Mouse (Mus musculus) forebrain, embryonic 11.5 days (tissue): ENCODE data around the gene Hnf4a. TPM values are rescaled to one million over a fixed set of nuclear protein-coding genes. Genes with fewer than 3 reads are reported as not detected.
A peak's percentile ranks its signal among the peaks of the same experiment; 100 is the strongest.

Source experiments
- ATAC-seq: fragments of 200-750 bp; cut with Nextera tagmentation; replicated peaks from 2 replicates; pipeline ENCODE4 v1.8.0; 2017; ENCODE audit warnings: moderate TSS enrichment; ENCODE audit not compliant: low FRiP score
- DNase-seq: peaks from one replicate; pipeline ENCODE4 v3.0.0-alpha.2; 2017; ENCODE audit warnings: low spot score
- H3K27ac ChIP-seq: fragments of 300-500 bp; sonication (generic); 2 replicates; pipeline ENCODE4 v1.5.1; 2014; ENCODE audit warnings: low read depth, low read length
- H3K27me3 ChIP-seq: fragments of 300-500 bp; sonication (generic); 2 replicates; pipeline ENCODE4 v1.6.1; 2014; ENCODE audit warnings: mild to moderate bottlenecking, low read length, mixed read lengths; ENCODE audit not compliant: control insufficient read depth, insufficient read depth
- H3K36me3 ChIP-seq: fragments of 300-500 bp; sonication (generic); 2 replicates; pipeline ENCODE4 v1.6.1; 2014; ENCODE audit warnings: mild to moderate bottlenecking, low read length, moderate library complexity, mixed read lengths; ENCODE audit not compliant: control insufficient read depth, insufficient read depth
- H3K4me1 ChIP-seq: fragments of 300-500 bp; sonication (generic); replicated peaks from 2 replicates; pipeline ENCODE4 v1.6.1; 2014; ENCODE audit warnings: low read length, mixed read lengths; ENCODE audit not compliant: control insufficient read depth, insufficient read depth
- H3K4me2 ChIP-seq: fragments of 300-500 bp; sonication (generic); 2 replicates; pipeline ENCODE4 v1.6.1; 2014; ENCODE audit warnings: low read depth, mild to moderate bottlenecking, low read length, moderate library complexity, mixed read lengths; ENCODE audit not compliant: severe bottlenecking
- H3K4me3 ChIP-seq: fragments of 300-500 bp; sonication (generic); 2 replicates; pipeline ENCODE4 v1.5.1; 2014; ENCODE audit warnings: low read depth, low read length
- H3K9ac ChIP-seq: fragments of 300-500 bp; sonication (generic); 2 replicates; pipeline ENCODE4 v1.6.1; 2014; ENCODE audit warnings: low read length
- H3K9me3 ChIP-seq: fragments of 300-500 bp; sonication (generic); 2 replicates; pipeline ENCODE4 v1.6.1; 2016; ENCODE audit warnings: low read length, mixed read lengths; ENCODE audit not compliant: control insufficient read depth
- WGBS: fragments of 180-500 bp; shearing (Covaris S2); extraction: QIAGEN DNeasy Blood & Tissue Kit; methylation state at CpG from one replicate; pipeline ENCODE4 v1.1.7; 2014; 5-methylcytosine and 5-hydroxymethylcytosine counted together
- polyA plus RNA-seq: library from polyadenylated mRNA; unstranded; fragments of >200 nt; fragmentation: Nextera tagmentation; extraction: Ambion mirVana; gene quantifications from 2 replicates; pipeline ENCODE4 v1.2.1, GENCODE M21; 2014

Gene Hnf4a
- polyA plus RNA-seq, 1 experiment from 2014 or later: not detected

DNA sequence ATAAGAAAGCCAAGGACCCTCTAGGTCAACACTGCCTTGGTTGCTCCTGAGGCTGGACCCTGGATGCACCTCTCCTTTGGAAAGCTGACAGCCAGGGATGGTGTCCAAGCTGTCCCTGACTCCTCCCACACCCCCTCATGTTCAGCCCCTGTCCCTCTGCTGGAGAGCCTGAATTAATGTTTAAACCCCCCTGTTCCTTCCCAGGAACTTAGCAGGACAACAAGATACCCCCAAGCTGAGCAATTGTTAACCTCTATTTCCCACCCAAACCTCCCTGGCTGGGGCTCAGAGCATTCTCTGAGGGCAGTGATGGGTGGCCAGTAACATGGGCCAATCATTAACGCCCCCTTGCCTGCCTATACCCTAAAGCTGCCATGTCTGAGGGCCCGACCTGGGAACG lies 53.6 kb downstream of the Hnf4a start:
- WGBS: 78% methylated on average over 3 of the region's 3 CpGs
- Histone ChIP-seq H3K4me2 (no peak overlapping the region), H3K4me1 (no peaks in the 10 kb centered on the region), H3K27ac (no peak overlapping the region), H3K9ac (no peak overlapping the region), H3K9me3 (no peaks in the 10 kb centered on the region), H3K27me3 (no peaks in the 10 kb centered on the region), H3K4me3 (no peak overlapping the region), H3K36me3 (no peaks in the 10 kb centered on the region)
- DNase-seq (no peak), ATAC-seq (no peak)

DNA sequence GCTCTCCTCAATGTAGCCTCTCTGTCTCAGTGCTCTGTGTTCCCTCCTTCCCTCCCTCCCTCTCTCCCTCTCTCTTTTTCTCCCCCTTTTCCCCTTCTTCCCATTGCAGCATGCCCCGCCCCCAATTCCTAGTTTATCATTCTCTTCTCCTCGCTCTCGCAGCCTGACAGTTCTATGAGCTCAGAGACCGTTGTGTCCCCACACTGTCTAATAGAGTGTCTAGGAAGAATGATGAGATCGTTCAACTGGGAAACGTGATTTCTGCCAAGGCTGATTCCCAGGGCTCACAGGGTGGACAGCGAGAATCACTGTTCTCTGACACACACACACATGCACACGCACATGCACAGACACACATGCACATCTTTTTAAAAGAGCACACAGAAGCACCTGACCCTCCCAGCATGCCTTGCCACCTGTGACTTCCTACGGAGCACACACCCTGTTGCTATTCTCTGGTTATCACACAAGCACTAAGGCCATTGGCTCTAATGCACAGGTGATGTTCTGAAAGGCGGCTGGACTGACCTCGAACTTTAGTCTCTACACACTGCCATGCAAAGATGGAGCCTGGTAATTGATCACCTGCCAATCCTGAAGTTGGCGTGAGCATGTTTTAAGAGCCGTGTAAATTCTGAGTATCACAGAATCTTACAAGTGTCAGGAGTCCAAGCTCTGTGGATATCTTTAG lies 54.8 kb downstream of the Hnf4a start:
- H3K4me1 ChIP-seq: no peaks in the 10 kb centered on the region
- DNase-seq (no peak), ATAC-seq (no peak)
- H3K4me2 ChIP-seq: no peak overlapping the region
- H3K27me3 ChIP-seq: no peaks in the 10 kb centered on the region
- no peak overlapping the region for H3K4me3 ChIP-seq
- H3K27ac ChIP-seq: no peak overlapping the region
- no peak overlapping the region for H3K9ac ChIP-seq
- no peaks in the 10 kb centered on the region for H3K9me3 ChIP-seq
- 81% methylated on average over 13 of the region's 13 CpGs for WGBS
- no peaks in the 10 kb centered on the region for H3K36me3 ChIP-seq

DNA sequence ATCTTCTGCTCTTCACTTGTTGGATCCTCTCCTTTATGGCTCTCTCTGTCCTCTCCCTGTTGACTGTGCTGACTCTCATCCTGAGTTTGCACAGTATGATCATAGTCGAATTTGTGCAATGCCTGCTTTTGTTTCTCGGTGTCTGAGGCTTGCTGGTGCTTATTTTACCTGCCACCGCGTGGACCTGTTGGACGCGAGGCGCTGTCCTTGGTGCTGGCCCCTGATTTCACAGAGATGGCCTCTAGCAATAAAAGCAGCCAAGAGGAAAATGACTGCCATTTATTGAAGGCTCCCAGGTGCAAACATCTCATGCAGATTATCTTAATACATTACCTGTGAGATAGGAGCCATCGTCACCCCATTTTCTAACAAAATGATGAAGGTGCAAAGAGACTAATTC lies 58.0 kb downstream of the Hnf4a start:
- H3K9me3 ChIP-seq: no peaks in the 10 kb centered on the region
- H3K36me3 ChIP-seq: no peaks in the 10 kb centered on the region
- H3K4me2 ChIP-seq: no peak overlapping the region
- H3K9ac ChIP-seq: no peak overlapping the region
- H3K4me3 ChIP-seq: no peak overlapping the region
- no peaks in the 10 kb centered on the region for H3K27me3 ChIP-seq
- ATAC-seq: no peak
- no peak overlapping the region for H3K27ac ChIP-seq
- WGBS: 34% methylated on average over 8 of the region's 8 CpGs
- H3K4me1 ChIP-seq: no peaks in the 10 kb centered on the region
- DNase-seq: peak; percentile 59

DNA sequence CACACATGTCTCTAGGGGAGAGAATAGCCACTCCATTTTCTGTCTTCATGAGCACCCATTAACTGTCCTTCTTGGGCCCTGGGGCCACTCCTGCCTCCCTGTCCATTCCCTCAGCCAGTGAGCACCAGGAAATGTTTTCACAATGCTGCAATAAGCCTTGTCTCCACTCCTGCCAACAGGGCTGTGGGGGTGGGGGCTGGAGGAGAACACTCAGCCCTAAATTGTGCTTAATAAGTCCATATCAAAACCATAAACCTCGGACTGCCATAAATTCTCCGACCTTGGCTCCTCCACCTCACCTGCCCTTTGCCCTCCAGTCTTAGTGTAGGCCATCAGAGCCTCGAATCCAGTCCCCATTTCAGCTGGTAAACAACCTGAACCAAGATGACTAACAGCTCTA lies 67.7 kb downstream of the Hnf4a start:
- Histone ChIP-seq H3K4me3 (no peak overlapping the region), H3K36me3 (no peaks in the 10 kb centered on the region), H3K4me2 (no peak overlapping the region), H3K4me1 (no peaks in the 10 kb centered on the region), H3K27me3 (no peaks in the 10 kb centered on the region), H3K9me3 (no peaks in the 10 kb centered on the region), H3K9ac (no peak overlapping the region), H3K27ac (no peak overlapping the region)
- DNase-seq (no peak), ATAC-seq (no peak)
- 82% methylated on average over 3 of the region's 3 CpGs for WGBS

DNA sequence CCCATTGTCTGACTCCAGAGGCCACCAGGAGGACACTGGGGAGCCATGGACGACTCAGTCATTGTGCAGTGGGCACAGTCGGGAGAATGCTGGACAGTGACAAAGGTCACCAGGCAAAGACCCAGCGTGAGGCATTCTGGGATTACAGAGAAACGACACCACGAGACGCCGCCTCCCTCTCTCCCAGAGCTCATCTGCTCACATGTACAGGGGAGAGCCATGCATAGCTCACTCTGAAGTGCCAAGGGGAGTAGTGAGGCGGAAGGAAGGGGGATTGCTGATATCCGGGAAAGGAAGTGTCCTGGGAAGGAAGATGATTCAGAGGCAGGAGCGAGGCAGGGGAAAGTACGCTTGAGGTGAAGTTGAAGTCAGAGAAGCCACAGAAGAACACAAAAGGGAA lies 68.6 kb downstream of the Hnf4a start:
- no peaks in the 10 kb centered on the region for H3K9me3 ChIP-seq
- no peaks in the 10 kb centered on the region for H3K27me3 ChIP-seq
- no peak for DNase-seq
- no peak for ATAC-seq
- no peak overlapping the region for H3K4me3 ChIP-seq
- 60% methylated on average over 11 of the region's 11 CpGs for WGBS
- H3K4me2 ChIP-seq: no peak overlapping the region
- H3K9ac ChIP-seq: no peak overlapping the region
- H3K36me3 ChIP-seq: no peaks in the 10 kb centered on the region
- no peak overlapping the region for H3K27ac ChIP-seq
- H3K4me1 ChIP-seq: no peaks in the 10 kb centered on the region

DNA sequence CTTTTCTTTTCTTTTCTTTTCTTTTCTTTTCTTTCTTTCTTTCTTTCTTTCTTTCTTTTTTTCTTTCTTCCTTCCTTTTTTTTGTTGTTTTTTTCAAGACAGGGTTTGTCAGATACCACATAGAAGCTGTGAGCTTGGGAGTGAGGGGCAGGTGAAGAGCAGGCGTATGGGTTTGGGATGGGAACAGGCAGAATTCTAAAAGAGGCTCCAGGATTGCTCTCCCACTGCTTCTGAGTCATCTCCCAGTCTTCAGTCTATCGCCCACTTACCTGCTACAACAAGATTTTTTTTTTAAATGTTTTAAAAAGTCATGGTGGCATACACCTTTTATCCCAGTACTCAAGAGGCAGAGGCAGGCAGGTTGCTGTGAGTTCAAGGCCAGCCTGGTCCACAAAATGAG lies 71.4 kb downstream of the Hnf4a start:
- no peaks in the 10 kb centered on the region for H3K36me3 ChIP-seq
- no peak for DNase-seq
- no peak overlapping the region for H3K9ac ChIP-seq
- no peaks in the 10 kb centered on the region for H3K9me3 ChIP-seq
- 80% methylated on average over 2 of the region's 2 CpGs for WGBS
- H3K27me3 ChIP-seq: no peaks in the 10 kb centered on the region
- ATAC-seq: no peak
- H3K4me1 ChIP-seq: no peaks in the 10 kb centered on the region
- H3K27ac ChIP-seq: no peak overlapping the region
- no peak overlapping the region for H3K4me2 ChIP-seq
- no peak overlapping the region for H3K4me3 ChIP-seq

DNA sequence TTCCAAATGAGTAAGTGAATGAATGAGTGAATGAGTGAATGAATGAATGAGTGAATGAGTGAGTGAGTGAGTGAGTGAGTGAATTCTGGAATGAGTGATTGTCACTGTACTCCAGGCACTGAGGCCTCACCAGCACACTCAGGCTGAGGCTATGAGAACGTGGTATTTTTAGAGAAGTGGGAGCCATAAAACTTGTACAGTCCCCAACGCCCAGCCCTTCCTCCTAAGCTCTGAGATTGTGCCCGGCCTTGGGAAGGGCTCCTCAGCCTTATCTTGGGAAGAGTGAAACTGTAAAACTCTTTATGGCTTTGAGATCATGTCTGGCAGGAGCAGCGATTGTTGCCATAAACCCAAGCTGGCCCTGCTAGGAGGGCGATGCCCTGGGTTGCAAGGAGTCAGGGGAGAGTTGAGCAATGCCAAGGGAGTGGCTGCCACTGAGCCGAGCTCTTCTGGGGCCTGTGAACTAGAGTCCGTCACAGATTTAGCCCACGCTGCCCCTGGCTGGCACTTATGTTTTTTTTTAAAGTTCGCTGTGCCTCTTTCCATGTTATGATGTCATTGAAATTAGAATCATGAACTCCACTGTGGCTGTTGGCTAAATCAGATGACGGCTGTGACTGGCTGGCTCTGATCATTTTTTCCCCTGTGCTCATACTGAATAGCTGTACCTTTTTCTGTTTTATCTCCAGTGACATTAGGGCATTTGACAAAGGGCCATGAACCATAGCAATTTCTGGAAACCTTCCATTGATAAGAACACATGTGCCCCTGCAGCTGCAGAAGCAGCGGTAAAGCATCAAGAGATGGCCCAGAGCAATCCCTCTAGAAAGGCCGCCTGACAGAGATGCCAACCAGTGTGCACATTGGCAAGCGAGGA lies 73.7 kb downstream of the Hnf4a start:
- no peaks in the 10 kb centered on the region for H3K36me3 ChIP-seq
- H3K9ac ChIP-seq: no peak overlapping the region
- no peak overlapping the region for H3K4me3 ChIP-seq
- H3K4me2 ChIP-seq: no peak overlapping the region
- no peak overlapping the region for H3K27ac ChIP-seq
- ATAC-seq (no peak), DNase-seq (no peak)
- H3K4me1 ChIP-seq: no peaks in the 10 kb centered on the region
- WGBS: 88% methylated on average over 13 of the region's 13 CpGs
- no peaks in the 10 kb centered on the region for H3K9me3 ChIP-seq
- no peaks in the 10 kb centered on the region for H3K27me3 ChIP-seq

DNA sequence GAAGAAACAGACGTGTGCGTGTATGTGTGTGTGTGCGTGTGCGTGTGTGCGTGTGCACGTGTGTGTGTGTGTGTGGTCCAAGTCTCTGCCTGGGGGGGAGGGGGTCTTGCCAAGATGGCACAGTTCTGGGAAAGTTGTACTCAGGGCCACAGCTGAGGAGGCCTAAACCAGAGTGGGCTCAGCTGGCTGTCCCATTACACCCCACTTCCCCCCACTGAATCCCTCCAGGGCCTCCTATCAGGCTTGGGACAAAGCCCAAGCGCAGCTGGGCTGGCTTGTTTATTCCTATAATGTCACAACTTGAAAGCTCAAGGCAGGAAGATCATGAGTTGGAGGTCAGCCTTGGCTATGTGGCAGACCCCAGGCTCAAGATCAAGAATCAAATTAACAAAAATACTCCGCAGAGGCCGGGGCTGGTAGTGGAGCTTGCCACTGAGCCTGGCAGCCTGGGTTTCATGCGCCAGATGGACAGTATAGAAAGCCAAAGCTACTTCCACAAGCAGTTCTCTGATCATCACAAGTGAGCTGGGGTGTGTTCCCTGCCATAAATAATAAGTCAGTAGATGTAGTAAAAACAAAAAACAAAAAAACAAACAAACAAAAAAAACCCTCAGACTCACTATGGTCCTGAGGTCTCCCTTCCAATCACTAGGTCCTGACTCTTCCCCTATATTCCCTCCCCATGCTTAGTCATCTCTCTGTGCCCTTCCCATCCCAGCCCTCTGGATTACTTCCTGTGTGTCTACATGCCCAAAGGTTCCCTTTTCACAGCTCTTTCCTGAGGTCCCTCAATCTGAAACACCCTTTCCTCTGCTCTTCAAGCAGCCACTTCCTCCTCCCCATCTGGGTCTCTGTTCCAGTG lies 76.8 kb downstream of the Hnf4a start:
- 95% methylated on average over 10 of the region's 10 CpGs for WGBS
- Histone ChIP-seq H3K4me3 (no peak overlapping the region), H3K4me1 (no peaks in the 10 kb centered on the region), H3K9ac (no peak overlapping the region), H3K9me3 (no peaks in the 10 kb centered on the region), H3K27ac (no peak overlapping the region), H3K4me2 (no peak overlapping the region), H3K36me3 (no peaks in the 10 kb centered on the region), H3K27me3 (no peaks in the 10 kb centered on the region)
- DNase-seq (no peak), ATAC-seq (no peak)
